Mouse (Mus musculus): ENCODE results near the gene Cfap126.
"Not testable (repeated sequence)": the region's sequence is repeated elsewhere in the genome, so short reads cannot be mapped to it uniquely, and the experiment has no call there.

Gene Cfap126

DNA sequence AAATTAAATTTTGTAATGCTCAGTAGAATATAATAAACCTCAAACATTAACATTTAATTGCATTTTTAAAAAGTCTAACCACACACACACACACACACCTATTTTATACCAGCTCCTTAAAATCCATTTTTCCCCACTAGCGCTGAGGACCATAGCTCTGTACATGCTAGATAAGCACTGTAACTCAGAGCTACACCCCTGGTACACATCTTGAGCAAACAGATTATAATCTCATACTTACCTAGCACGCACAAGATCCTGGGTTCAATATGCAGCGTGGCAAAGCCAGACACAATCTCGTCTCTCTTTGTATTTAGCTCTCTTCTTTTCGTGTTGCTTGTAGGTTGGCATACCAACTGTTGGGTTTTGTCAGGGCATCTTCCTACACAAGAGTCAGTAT lies 10.7 kb downstream of the Cfap126 start:
- no peak for DNase-seq (ENCODE audit: low spot score)

- peak; percentile 55 for DNase-seq (ENCODE audit: low spot score)
Measured at GRCm38 (mm10) chr1:171129251-171129650, 15.5 kb downstream of the Cfap126 start.

DNA sequence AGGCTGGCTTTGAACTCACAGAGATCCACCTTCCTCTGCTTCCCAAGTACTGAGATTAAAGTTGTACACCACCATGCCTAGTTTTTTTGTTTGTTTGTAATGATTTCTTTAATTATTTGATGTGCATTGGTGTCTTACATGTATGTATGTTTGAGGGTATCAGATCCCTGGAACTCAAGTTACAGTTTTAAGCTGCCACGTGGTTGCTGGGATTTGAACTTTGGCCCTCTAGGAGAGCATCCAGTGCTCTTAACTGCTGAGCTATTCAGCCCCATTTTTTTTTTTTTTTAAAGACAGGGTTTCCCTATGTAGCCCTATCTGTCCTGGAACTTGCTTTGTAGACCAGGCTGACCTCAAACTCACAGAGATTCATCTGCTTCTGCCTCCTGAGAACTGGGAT lies 17.3 kb downstream of the Cfap126 start:
- DNase-seq (ENCODE audit: low spot score): no peak

DNA sequence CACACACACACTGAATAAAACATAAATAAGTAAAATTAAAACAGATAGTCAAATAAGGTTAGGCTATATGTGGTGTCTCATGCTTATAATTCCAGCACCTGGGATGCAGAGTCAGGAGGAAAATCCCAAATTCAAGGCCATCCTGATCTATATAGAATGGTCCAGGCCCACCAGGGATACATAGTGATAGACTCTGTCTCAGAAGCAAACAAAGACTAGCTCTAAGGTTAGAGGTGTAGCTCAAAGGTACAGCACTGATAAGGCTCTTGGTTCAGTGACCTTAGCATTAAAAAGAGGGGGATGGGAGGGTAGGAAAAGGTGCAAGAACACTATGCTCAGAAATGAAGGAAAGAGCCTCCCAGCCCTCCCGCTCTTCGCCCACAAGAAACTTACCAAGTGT lies 21.9 kb downstream of the Cfap126 start:
- no peak for DNase-seq (ENCODE audit: low spot score)

GRCm38 (mm10) chr1:171137486-171138155 lies 23.9 kb downstream of the Cfap126 start:
- not testable (repeated sequence) for DNase-seq (ENCODE audit: low spot score)

DNA sequence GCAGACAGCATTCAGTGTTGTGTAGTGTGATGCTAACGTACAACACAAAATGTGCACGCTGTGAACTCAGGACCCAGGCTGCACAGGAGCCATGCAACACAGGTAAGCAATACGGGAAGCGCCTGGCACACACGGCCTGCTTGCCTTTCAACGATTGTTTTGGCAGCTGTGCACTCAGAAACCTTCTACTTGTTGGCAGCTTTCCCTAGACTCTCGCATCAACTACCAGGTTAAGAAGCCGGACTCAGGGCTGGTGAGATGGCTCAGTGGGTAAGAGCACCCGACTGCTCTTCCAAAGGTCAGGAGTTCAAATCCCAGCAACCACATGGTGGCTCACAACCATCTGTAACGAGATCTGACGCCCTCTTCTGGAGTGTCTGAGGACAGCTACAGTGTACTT lies 29.3 kb downstream of the Cfap126 start:
- not testable (repeated sequence) for DNase-seq (ENCODE audit: low spot score)

DNA sequence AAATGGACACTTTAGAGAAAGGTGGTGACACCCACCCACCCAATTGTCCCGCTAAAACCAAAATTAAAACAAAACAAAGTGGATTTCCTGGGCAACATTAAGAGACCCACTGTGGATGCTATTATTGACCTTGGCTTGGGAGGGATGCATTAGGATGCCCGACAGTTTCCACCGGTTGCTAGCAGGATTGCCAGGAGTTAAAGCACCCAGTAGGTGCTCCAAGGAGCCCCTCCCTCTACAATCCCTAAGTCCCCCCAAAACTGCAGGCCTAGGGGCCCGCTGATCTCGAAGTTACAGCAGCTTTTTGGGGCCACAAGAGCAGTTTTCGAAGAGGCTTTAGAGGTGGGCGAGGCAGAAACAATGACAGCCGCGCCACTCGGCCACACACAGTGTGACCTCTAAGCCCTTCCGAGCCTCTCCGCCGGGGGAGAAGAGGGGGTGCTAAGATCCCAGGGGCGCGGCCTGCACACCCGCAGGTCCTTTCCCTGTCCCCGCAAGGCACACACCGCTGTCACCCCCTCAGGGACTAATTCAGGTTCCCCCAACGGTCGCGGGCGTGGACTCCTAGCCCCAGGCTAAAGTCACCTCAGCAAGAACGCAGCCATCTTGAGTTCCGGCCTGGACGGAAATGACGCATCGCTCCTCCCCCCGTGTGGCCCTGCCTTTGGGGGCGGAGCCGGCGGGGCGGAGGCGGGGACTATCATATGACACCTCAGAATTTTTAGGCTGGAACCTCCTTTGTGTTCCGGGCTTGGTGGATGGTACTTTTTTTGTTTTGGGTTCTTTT lies 36.4 kb downstream of the Cfap126 start, which contains the start of the genes Sdhc and Mpz:
Gene Sdhc, minus strand, starts transcription at position 630 of the 787 bp plus-strand sequence.
Gene Mpz, plus strand, starts transcription at position 738 of the 787 bp plus-strand sequence.
- DNase-seq (ENCODE audit: low spot score): peak; percentile 91

- peak; percentile 48 for DNase-seq (ENCODE audit: low spot score)
Measured at GRCm38 (mm10) chr1:171150838-171151391, 37.2 kb downstream of the Cfap126 start.

- DNase-seq (ENCODE audit: low spot score): no peak
Measured at GRCm38 (mm10) chr1:171151966-171152365, 38.2 kb downstream of the Cfap126 start.

- no peak for DNase-seq (ENCODE audit: low spot score)
Measured at GRCm38 (mm10) chr1:171156644-171157043, 42.9 kb downstream of the Cfap126 start.

DNA sequence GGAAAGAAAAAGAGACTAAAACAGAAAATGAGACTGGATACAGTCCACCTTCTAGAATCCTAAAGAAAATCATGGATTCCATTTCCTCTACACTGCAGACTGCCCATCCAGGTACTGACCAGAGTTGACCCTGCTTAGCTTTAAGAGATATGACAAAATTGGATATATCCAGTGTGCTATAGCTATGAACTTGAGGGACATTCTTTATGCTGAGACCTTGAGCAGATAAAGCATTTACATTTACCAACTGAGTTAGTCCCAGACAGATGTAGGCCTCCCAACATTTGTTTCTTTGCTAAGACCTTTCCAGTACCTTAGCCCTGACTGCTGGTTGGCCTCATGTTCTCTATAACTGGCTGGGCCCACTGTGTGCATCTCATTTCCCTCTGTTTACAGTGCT lies 44.2 kb downstream of the Cfap126 start:
- no peak for DNase-seq (ENCODE audit: low spot score)

DNA sequence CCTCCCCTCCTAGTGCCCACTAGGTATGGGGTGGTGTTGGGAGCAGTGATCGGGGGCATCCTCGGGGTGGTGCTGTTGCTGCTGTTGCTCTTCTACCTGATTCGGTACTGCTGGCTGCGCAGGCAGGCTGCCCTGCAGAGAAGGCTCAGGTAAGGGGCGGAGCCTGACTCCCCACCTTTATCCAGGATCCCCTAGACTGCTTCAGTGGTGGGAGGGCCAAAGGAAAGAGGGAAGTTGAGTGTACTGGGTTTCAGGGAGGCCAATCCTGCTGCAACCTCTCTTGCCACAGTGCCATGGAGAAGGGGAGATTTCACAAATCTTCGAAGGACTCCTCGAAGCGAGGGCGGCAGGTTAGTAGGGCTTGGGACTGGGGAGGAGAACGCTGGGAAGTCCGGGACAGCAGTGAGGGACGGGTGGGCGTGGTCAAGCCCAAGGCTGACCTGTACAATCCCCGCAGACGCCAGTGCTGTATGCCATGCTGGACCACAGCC lies 45.8 kb downstream of the Cfap126 start:
- no peak for DNase-seq (ENCODE audit: low spot score)

- DNase-seq (ENCODE audit: low spot score): no peak
Measured at GRCm38 (mm10) chr1:171162526-171162925, 48.8 kb downstream of the Cfap126 start.

DNA sequence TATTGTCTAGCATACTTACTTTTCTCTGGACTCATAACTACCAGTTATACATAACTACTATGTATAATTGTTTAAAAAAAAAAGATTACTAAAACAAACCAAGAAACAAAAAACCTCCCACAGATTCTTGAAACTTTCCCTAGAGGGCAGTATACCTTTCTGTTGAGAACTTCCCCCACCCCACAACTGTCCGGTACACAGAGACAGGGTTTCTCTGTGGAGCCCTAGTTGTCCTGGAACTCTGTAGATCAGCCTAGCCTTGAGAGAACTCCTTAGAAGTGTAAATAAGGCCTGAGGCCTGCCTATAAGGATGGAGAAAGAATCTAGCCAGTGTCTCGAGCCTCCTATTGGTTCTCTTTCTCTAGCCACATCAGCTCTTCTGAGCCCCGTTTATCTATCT lies 50.5 kb downstream of the Cfap126 start:
- DNase-seq (ENCODE audit: low spot score): no peak

DNA sequence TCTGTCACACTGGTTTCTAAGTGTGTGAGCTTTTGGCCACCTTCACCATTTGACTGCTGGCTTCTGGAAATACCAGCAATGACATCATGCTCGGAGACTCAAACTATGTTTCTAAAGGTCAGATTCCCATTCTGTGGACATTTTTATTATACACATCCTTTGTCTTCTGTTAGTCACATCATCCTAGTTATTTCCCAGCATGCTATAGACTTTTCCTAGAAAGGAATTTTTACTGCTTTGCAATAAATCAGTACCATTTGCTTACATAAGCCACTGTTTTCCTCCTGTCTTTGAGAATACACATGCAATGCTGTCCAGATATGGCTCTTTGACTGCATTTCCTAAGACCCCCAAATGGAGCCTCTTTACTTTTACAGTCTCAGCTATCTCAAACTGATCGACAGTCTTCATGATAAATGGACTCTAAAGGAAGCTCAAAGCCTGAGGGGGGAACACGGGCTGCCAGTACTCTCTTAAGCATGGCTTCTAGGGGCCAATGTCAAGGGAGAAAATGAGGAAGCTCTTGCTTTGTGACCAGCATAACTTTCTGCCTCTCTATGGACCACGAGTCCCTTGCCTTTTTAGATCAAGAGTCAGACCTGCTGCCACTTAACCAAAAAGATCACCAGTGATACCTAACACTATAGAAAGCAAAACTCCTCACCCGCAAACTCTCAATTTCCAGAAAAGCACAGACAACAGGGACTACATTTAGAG lies 52.1 kb downstream of the Cfap126 start:
- DNase-seq (ENCODE audit: low spot score): no peak

- no peak for DNase-seq (ENCODE audit: low spot score)
Measured at GRCm38 (mm10) chr1:171168906-171169305, 55.2 kb downstream of the Cfap126 start.

DNA sequence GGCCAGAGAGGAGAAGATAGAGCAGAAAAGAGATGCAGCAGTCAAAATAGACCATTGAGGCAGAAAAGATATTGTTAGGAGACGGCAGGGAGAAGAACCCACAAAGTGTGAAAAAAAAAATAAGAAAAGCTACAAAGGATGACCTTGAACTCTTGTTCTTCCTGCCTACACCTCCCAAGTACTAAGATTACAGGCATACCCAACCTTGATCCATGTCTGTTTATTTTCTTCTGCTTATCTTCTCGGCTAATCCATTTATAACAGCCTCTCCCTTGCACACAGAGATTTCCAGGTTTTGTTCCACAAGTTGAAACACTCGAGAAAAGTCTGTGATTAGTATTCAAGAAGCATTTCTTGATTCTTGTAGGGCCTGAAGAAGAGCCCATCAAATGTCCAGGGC lies 56.2 kb downstream of the Cfap126 start:
- DNase-seq (ENCODE audit: low spot score): no peak

- DNase-seq (ENCODE audit: low spot score): no peak
Measured at GRCm38 (mm10) chr1:171171138-171171537, 57.4 kb downstream of the Cfap126 start.

DNA sequence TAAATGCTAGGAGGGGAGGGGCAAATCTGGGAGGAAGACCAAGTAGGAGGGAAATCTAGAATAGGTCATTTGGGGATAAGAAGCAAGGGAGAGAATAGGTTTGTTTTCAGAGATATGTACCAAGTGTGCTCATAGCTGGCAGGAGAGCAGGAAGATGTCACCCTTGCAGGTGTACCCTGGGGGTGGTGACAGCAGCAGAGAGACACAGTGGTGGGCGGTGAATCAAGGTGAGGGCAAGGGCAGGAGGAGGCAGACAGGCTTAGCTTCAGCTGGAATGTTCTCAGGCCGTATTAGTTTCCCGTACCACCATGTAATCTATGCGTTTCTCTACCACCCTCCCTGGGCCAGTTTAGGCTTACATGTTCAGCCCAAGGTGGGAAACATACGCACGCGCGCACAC lies 59.1 kb downstream of the Cfap126 start:
- DNase-seq (ENCODE audit: low spot score): no peak
